Mouse (Mus musculus): ENCODE measurements around the gene Cd207.

DNA sequence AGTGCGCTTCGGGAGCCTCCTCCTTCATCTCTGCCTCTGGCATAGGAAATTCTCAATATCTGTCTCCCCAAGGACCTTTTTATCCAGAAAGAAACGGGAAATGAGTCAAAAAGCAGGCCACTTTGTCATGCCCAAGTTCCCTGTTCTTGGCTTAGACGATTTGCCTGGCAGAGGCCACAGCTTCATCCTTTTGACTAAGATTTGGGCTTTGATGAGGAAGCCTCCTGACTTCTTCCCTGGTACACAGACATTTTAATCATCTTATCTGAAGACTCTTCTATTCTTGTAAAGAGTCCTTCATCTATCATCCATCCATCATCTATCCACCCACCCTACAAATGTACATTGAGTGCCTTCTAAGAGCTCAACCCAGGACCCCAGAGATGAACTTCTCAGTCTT, at the start of gene Cd207:
- TF ChIP-seq CTCF (IDR thresholded peaks at IDR 0.05; ENCODE audit: borderline replicate concordance, extremely low read depth, insufficient read depth, insufficient read length): no peak
- TF ChIP-seq POLR2A (IDR thresholded peaks at IDR 0.05; ENCODE audit: borderline replicate concordance, extremely low read depth, insufficient read depth, insufficient read length, poor library complexity, severe bottlenecking): no peak

All from brain, embryonic 14.5 days (tissue).